13 mouse cellular contexts compared by ENCODE assay signal in genomic region chr3:68574565-68574964, GRCm38 (mm10).
DNase-seq lines count a peak whose midpoint lies in the region; ATAC-seq and TF ChIP-seq lines count a peak whose summit lies in the region.
"Had no signal": no experiment of that assay in that cellular context is flagged by ENCODE, and none has a peak within 500 bp of the region (broad histone marks: within the 10 kb centered on the region; RNA-seq: fewer than 3 reads in every experiment).

No protein-coding gene starts in this region.

- no peak overlapping the region for H3K9ac ChIP-seq in kidney, postnatal 0 days (ENCODE audit: low read depth, low read length)
- no peak overlapping the region for H3K9ac ChIP-seq in hindbrain, embryonic 11.5 days (ENCODE audit: low read depth, low read length)
- H3K9ac ChIP-seq in midbrain, embryonic 16.5 days (ENCODE audit: low read depth, low read length) = peak overlapping the region; percentile 40

- H3K27me3 ChIP-seq in kidney, postnatal 0 days (ENCODE audit: insufficient read depth, low read length) = no peaks in the 10 kb centered on the region
- H3K27me3 ChIP-seq in hindbrain, embryonic 11.5 days (ENCODE audit: control insufficient read depth, insufficient read depth, low read length) = no peaks in the 10 kb centered on the region
- H3K27me3 ChIP-seq in midbrain, embryonic 16.5 days (ENCODE audit: control insufficient read depth, insufficient read depth, low read depth, low read length) = no peaks in the 10 kb centered on the region
- H3K27me3 ChIP-seq: Patski had no signal

- no peak for ATAC-seq in kidney, postnatal 0 days (replicated peaks; ENCODE audit: low FRiP score, low read depth)
- no peak for ATAC-seq in hindbrain, embryonic 11.5 days (ENCODE audit: low FRiP score)
- ATAC-seq in midbrain, embryonic 16.5 days = no peak
- ATAC-seq: CD4-positive, CD25-positive, alpha-beta regulatory T cell, adult 4 months; Patski had no signal

- peak overlapping the region; percentile 8; the same call in 1 of the 2 replicates for H3K4me2 ChIP-seq in kidney, postnatal 0 days (ENCODE audit: low read length)
- peak overlapping the region; percentile 53; the same call in 1 of the 2 replicates for H3K4me2 ChIP-seq in hindbrain, embryonic 11.5 days (replicated peaks; ENCODE audit: low read depth, low read length)
- peak overlapping the region; percentile 60 for H3K4me2 ChIP-seq in midbrain, embryonic 16.5 days (ENCODE audit: low read length)

- no peak overlapping the region for H3K4me3 ChIP-seq in kidney, postnatal 0 days (replicated peaks; ENCODE audit: low read depth, low read length)
- peak overlapping the region; percentile 38 for H3K4me3 ChIP-seq in hindbrain, embryonic 11.5 days (ENCODE audit: low read depth, low read length)
- peak overlapping the region; percentile 51 for H3K4me3 ChIP-seq in midbrain, embryonic 16.5 days (ENCODE audit: low read depth, low read length)
- H3K4me3 ChIP-seq: limb, embryonic 10.5 days had no signal

- TF ChIP-seq CTCF in kidney, postnatal 0 days (IDR thresholded peaks at IDR 0.05; ENCODE audit: low read depth) = no peak

- DNase-seq in kidney, postnatal 0 days (ENCODE audit: low spot score) = no peak
- DNase-seq in kidney, adult 18-20 months = no peak
- DNase-seq in cerebellum, postnatal 14 days = peak; percentile 62 to 66
- no peak for DNase-seq in hindbrain, embryonic 11.5 days (ENCODE audit: low spot score)
- no peak for DNase-seq in thymus, postnatal 4 days
- no peak for DNase-seq in ovary, postnatal 10 days (ENCODE audit: low spot score)
- DNase-seq in right cerebral cortex, postnatal 10 days (ENCODE audit: low spot score in 2 of 2) = no peak
- DNase-seq: adrenal gland, postnatal 25 days; heart, postnatal 4 days had no signal

- H3K9me3 ChIP-seq in kidney, postnatal 0 days (replicated peaks; ENCODE audit: low read length) = no peaks in the 10 kb centered on the region
- no peaks in the 10 kb centered on the region for H3K9me3 ChIP-seq in hindbrain, embryonic 11.5 days (ENCODE audit: control insufficient read depth, low read length)
- no peaks in the 10 kb centered on the region for H3K9me3 ChIP-seq in midbrain, embryonic 16.5 days (replicated peaks; ENCODE audit: control insufficient read depth, low read length, poor library complexity, severe bottlenecking)
- H3K9me3 ChIP-seq: limb, embryonic 10.5 days had no signal

- WGBS in kidney, postnatal 0 days = 70% methylated on average over 8 of the region's 8 CpGs
- WGBS in hindbrain, embryonic 11.5 days = 64% methylated on average over 8 of the region's 8 CpGs
- WGBS in midbrain, embryonic 16.5 days = 37% methylated on average over 8 of the region's 8 CpGs

- no peaks in the 10 kb centered on the region for H3K36me3 ChIP-seq in kidney, postnatal 0 days (ENCODE audit: insufficient read depth, low read length)
- no peaks in the 10 kb centered on the region for H3K36me3 ChIP-seq in hindbrain, embryonic 11.5 days (ENCODE audit: control insufficient read depth, insufficient read depth, low read length)
- H3K36me3 ChIP-seq in midbrain, embryonic 16.5 days (ENCODE audit: control insufficient read depth, insufficient read depth, low read length) = no peaks in the 10 kb centered on the region
- H3K36me3 ChIP-seq: limb, embryonic 10.5 days had no signal

- no peak overlapping the region for H3K27ac ChIP-seq in kidney, postnatal 0 days
- no peak overlapping the region for H3K27ac ChIP-seq in hindbrain, embryonic 11.5 days (ENCODE audit: low read depth, low read length)
- H3K27ac ChIP-seq in midbrain, embryonic 16.5 days (ENCODE audit: low read length) = no peak overlapping the region
- H3K27ac ChIP-seq: limb, embryonic 10.5 days had no signal

- peaks cover 35% of the 10 kb centered on the region; the same call in 1 of the 2 replicates for H3K4me1 ChIP-seq in kidney, postnatal 0 days (replicated peaks; ENCODE audit: insufficient read depth, low read length)
- no peaks in the 10 kb centered on the region; the same call in 1 of the 2 replicates for H3K4me1 ChIP-seq in hindbrain, embryonic 11.5 days (replicated peaks; ENCODE audit: control insufficient read depth, insufficient read depth, low read length)
- H3K4me1 ChIP-seq in midbrain, embryonic 16.5 days (ENCODE audit: control insufficient read depth, insufficient read depth, low read length) = peaks cover 36% of the 10 kb centered on the region

Comparison
In these comparisons a context has a peak if more than half of its experiments do, and no peak if none do; other contexts are left out.
1. DNase-seq: peak in cerebellum, postnatal 14 days (2 of 2); none in kidney, postnatal 0 days (single experiment), kidney, adult 18-20 months (single experiment), hindbrain, embryonic 11.5 days (single experiment), thymus, postnatal 4 days (single experiment), ovary, postnatal 10 days (single experiment) and right cerebral cortex, postnatal 10 days (0 of 2).
2. H3K4me2 ChIP-seq: peak in every context shown above with its lines; median percentile 60 in midbrain, embryonic 16.5 days; 53 in hindbrain, embryonic 11.5 days; 8 in kidney, postnatal 0 days.